Mouse (Mus musculus) cerebellum, adult 11 months (tissue): ENCODE results near the gene Nefh.

Source experiments
- DNase-seq: peaks from one replicate; pipeline ENCODE4 v3.0.0; 2022

Nefh gene

DNA sequence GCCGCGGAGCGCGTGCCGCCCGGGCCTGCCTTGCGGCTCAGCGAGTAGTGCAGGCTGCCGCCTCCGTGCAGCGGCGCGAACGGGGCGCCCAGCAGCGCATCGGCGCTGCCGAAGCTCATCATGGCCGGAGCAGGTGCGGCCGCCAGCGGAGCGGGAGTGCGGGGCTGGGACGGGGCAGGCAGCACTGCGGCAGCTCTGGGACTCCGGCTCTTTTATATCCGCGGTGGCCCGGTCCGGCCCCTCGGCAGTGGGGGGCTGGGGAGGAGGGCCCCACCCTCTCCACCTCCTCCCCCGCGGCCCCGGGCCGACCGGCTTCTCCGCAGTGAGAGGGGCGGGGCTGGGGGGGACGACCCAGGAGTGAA lies at the start of gene Nefh:
Gene Nefh (minus strand): TSS at position 252 of the 362 bp plus-strand sequence.
- no peak for DNase-seq

DNA sequence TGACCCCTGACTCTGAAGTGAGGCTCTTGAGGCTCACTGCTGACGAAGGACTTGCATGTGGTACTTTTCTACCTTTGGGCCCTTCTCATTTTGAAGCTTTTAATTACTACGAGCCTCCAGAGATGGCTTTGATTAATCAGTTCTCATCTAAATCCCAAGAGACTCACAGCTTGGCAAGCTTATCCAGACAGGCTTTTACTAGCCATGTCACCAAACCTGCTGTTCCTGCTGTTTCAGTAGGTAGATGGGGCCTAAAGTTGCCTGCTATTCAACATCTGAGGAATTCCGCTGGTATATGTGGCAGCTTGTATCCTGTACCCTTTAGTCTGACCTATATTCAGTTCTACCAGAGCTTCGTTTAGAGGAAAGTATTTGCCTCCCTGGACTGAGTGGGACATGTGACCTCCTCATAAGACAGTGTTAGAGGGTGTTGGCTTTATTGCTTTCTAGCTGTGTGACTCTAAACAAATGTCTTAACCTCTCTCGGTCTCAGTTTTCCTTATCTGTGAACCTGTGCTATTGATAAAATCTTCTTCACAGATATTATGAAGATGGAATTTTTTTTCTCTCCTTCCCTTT lies 48.8 kb upstream of the Nefh start:
- no peak for DNase-seq

DNA sequence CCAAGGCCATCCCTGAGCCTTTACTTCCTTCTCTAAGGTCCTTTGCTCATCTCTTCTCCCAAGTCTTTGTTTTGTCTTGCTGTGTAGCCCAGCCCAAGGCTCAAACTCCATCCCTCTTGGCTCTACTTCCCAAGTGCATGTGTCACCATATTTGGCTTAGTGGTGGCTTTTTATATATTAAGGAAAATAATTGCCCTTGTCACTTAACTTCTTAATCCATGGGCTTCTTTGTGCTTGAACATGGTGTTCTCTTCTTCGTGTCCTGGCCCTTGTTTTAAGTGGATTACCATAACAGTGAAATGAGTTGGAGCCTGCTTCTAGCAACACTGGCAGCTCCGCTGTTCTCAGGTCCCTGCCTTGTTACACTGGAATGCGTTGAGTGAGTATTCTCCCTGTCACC lies 47.8 kb upstream of the Nefh start:
- no peak for DNase-seq

DNA sequence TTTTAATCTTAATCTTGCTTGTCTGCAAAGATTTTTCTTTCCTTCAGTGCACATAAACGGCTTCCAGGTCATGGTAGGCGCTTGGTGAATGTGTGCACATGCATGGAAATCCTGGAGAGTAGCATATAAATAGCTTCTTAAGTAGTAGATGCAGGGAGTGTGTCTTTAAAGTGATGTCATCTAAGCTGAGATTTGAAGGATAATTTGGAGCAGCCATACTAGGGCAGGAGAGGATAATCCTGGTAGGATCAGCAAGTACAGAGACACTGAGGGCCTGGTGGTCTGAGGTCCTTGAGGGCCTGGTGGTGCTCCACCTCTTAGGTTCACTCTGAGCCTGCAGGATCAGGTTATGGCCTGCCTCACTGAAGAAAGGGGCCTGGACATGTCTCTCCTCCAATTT lies 44.6 kb upstream of the Nefh start:
- DNase-seq: no peak

DNA sequence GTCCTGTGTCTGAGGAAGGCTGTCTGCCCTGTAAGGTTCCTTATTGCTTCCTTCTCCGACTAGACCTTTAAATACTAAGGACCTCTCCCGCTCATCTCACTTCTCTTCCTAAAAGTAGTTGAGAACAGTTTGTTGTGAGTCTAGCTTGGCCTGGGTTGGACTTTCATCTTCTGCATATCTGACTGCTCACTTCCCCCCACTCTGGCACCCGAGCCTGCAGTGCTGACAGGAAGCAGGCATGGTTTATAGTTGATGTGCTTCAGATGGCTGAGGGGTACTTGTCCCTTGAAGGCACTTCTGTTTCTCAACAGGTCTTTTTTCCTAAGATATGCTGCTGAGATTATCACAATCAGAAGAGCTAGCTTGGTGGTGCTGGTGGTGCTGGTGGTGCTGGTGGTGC lies 41.3 kb upstream of the Nefh start:
- DNase-seq: no peak

DNA sequence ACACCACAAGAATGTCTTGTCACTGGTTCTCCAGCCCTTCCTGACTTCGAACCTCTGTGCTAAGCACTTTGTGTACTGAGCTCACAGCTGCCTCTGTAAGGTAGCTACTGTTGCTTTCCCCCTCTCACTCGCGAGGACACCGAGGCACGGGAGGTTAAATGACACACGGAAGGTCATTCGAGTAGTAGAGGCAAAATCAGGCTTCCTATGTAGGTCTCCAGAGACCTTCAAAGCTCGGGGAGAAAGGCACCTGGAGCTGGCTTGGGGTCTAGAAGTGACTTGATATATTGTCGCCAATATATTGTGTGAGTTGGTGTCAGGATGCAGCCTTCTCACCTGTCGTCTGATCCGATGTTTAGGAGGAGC lies 39.6 kb upstream of the Nefh start:
- DNase-seq: no peak

DNA sequence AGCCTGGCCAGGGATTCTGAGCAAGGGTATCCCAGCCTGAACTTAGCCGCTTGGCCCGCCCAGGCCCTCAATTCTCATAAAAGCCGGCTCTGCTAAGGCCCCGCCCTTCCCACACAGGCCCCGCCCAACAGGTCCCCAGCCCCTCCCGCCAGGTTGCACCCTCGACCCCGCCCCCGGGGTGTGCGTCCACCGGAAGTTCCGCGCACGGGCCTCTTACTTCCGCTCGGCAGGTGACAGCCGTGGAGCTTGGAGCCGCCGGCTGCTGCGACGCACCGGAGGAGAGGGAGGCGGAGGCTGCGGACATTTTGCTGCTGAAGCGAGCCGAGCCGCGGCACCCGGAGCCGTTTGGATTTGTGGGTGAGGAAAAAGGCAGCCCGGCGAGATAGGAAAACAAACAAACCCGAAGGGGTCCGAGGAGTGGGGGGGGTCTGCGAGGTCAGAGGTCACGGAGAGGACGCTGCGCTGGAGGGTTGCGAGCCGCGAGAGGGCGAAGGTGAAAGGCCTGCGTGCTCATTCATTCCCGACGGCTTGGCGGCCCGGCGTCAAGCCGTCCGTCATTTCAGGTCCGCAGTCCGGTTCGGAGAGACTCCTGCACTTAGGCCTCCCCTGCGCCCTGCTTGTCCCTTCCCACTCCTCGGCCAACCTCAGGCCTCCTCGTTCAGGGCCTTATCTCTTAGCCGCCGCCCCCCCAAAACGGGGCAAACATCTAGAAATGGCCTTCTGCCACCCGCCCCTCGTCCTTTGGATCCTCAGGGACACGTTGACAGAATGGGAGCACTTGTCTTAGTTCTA lies 39.0 kb upstream of the Nefh start, which contains the start of gene Ap1b1:
Gene Ap1b1 (plus strand): TSS at position 130 of the 792 bp plus-strand sequence.
- peak; percentile 87 for DNase-seq

DNA sequence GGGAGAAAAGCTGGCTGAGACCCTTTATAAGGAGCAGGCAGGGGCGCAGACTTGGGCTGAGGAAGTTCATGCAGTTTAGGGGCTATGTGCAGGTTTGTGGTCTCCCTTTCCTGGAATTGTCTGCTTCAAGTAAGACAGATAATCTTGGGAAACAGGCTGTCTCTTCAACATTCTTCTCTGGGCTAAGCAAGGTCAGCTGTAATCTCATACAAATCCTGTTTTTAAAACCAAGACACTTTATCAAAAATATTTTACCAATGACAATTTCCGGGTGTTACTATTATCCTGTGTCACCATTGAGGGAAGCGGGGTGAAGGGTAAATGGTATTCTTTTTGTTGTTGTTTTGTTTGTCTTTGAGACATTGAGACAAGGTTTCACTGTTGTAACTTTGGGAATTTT lies 36.9 kb upstream of the Nefh start:
- DNase-seq: no peak

DNA sequence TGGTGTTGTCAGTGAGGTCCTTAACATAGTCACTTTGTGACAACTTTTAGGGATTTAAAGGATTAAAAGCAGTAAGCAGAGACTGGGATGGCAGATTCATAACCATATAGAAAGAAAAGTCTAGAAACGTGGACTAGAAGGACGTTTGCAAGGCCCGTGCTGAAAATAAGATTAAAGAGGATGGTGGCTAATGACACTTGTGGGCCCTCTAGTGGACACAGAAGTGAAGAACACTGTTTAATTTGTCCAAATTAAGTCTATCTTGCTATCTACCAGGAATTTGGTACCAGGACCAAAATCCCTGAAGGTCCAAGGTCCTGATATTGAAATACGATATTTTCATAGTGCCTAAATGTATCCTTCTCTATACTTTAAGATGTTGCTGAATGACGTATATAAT lies 36.4 kb upstream of the Nefh start:
- peak; percentile 18 for DNase-seq

DNA sequence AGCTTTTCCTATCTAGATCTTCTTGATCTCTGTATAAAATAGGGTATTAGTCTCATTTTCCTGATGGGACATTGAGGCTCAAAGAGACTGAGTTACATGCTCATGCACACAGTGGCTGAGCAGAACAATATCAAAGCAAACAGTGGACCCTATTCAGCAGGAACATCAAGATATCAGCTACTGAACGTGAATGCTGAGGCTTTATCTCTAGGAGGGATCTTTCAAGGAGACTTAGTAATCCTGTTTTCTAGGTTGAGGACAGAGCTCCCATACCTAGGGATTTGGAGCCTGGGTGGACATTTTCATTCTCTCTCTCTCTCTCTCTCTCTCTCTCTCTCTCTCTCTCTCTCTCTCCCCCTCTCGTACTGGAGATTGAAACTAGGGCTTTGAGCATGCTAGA lies 35.7 kb upstream of the Nefh start:
- no peak for DNase-seq

DNA sequence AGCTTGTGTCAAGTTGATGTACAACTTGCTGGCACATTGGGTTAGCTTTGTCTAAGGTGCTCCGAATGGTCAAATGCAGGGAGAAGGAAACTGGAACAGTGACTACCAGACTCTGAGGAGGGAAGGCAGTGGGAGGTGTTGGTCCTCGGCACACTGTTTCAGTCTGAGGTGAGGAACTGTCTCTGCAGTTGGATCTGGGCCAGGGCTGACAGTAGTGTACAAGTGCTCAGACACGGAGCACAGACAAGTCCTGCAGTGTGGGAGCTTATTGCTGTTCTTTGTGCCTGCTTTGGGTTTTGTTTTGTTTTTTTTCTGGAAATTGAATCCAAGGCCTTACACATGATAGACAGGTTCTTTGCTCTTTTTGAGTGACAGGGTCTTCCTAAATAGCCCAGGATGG lies 35.1 kb upstream of the Nefh start:
- no peak for DNase-seq

DNA sequence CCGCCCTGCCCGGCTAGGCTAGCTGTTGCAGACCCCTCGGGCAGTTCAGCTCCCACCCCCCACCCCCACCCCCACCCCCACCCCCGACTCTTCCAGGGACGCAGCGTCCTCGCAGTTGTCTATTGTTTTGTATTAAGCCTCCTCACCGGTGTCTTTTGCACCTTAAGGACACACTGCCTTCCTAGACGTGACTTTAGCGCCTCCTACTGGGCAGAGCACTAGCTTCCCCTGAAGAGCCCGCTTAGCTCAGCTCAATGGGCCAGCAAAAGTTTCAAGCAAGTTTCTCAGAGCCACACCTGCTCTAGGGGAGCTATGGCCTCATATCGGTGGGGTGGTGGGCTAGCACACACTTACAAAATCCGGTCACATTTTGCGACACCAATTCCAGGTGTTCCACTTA lies 27.8 kb upstream of the Nefh start:
- DNase-seq: peak; percentile 49

DNA sequence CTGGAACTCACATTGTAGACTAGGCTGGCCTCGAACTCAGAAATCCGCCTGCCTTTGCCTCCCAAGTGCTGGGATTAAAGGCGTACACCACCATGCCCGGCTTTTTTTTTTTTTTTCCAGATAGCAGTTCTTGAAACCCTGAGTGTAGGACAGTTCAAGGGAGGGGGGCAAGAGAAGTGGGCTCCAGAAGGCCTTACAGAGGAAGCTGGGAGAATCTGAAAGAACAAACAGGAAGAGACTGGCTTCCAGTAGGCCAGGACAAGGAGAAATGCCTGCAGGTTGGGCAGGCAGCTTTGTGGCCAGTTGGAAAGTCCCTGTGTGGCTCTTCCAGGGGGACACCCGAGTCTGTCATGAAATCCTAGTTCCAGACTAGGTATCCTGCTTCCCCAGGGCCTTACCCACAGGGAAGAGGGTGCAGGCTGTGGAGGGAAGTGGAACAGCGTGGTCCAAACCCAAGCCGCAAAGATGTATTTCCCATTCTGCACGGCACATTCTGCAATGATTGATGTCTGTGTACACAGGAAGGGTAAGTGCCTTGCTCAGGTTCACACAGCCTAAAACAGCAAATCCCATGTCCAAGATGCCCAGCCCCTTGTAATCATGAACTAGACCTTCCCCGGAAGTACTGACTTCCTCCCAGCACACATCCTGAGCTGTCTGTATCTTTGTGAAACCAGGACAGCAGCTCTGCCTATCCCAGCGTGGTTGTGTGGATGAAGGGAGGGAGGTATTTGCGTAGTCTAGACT lies 26.7 kb upstream of the Nefh start:
- DNase-seq: no peak

DNA sequence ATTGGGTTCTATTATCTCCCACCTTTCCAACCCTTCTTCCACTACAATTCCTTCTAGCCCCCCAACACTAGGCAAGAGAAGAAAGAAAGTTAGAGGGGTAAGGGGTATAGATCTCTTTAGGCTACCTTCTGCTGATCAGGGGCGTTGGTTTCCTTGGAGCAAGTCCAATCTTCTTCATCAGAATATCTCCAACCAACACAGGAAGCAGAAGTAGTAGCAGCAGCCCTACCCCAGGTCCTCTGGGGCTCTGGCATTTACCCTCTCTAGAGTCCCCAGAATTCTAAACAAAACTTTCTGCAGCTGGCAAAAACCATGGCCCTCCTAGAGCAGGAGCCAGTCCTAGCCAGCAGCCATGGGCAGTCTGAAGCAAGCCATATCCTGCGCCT lies 26.0 kb upstream of the Nefh start:
- no peak for DNase-seq

DNA sequence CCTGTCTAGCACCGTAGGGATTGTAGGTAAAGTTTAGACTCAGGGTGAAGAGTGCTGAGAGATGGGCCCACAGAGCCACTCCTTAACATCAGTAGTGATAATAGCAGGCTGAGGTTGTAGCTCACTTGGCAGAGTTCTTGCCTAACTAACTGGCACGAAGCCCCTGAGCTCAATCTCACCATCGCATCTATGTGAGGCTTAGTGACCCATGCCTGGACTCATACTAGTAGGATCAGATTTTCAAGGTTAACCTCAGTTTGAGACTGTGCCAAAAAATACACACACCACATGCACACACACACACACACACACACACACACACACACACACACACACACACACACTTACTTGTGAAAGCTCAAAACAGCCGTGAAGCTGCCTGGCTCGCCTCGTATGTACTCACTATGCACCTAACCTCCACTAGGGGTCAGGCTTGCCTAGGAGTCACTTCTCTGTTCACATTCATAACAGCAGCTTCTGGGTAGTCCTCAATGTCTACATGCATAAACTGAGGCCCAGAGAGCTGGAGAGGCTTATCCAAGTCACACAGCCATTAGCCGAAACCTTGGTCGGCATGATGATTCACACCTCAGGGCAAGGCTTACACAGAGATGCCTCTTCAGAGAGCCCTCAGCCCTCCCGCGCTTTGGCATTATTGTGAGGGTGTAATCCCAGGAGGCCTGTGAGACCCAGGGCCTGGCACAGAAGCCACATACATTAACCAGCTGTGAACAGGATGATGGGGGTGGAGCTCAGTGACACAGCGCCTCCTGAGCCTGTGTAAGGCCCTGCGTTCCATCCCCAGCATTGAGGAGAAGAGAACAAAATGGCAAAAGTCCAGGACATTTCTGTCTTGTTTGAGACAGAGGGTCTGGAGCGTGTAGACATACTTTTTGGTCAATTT lies 25.4 kb upstream of the Nefh start:
- peak; percentile 35 for DNase-seq

DNA sequence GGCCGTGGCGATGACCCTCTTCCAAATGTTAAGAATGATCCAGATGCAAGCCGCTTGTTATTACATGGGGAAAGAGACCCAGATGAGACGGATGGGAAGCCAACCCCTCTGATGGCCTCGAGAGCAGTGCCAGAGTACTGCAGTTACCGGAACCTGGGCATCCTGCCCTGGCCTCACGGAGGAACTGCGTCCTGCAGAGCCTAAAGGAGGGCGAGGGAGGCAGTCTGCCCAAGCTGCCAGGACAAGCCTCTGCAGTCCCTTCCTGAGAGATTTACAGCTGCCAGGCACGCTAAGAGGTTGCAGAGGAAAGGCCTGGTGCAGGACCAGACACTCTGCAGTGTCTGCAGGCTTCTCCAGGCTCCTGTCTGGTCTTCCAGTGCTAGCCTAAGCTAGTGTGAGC lies 20.5 kb upstream of the Nefh start:
- peak; percentile 45 for DNase-seq

DNA sequence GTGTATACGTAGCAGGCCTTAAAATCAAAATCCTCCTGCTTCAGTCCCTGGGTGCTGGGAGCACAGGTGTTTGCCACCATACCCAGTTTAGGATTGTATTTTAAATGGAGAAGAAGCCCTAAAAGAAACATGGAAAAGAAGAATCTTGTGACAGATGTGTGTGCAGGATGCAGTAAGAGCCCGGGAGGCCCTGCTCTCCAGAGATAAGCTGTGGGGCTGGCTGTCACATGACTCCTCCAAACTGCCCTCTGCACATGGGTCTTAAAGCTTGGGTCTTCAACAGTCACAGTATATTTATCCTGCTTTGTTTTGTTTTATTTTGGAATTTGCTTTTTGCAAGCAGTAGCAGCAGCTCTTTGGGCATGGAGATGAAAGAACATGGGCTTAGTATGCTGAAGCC lies 19.7 kb upstream of the Nefh start:
- DNase-seq: no peak

DNA sequence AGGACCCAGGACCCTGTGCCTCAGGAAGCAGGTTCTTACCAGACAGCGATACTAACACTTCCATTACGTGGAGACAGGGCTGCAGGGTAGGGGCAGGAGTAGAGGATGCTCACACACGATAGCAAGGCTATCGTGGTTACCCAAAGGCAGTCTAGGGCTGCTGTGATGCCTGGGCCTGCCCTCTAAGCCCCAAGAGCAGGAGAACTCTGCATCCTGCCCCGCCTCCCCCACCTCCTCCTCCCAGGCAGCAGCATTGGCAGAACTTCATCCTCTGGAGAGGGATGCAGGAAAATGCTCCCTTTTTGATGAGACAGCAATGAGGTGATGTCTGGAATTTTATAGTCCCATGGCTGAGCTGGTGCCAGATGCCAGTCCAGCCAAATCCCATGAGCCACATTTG lies 19.0 kb upstream of the Nefh start:
- DNase-seq: no peak

DNA sequence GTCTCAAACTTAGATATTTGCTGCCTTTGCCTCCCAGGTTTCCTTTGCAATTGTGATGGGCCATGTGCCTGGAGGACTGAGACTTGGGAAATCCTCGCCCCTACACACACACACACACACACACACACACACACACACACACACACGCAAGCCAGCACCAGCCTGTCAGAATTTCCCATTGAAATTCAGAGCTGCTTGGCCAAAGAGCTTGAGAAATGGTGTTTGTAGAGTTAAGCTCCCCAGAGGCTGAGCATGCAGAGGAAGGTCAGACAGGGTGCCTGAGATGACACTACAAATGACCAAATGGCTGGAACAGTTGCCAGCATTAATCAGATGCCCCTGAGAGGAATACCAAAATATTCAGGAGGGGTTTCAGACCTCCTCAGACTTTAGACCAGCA lies 18.5 kb upstream of the Nefh start:
- no peak for DNase-seq

DNA sequence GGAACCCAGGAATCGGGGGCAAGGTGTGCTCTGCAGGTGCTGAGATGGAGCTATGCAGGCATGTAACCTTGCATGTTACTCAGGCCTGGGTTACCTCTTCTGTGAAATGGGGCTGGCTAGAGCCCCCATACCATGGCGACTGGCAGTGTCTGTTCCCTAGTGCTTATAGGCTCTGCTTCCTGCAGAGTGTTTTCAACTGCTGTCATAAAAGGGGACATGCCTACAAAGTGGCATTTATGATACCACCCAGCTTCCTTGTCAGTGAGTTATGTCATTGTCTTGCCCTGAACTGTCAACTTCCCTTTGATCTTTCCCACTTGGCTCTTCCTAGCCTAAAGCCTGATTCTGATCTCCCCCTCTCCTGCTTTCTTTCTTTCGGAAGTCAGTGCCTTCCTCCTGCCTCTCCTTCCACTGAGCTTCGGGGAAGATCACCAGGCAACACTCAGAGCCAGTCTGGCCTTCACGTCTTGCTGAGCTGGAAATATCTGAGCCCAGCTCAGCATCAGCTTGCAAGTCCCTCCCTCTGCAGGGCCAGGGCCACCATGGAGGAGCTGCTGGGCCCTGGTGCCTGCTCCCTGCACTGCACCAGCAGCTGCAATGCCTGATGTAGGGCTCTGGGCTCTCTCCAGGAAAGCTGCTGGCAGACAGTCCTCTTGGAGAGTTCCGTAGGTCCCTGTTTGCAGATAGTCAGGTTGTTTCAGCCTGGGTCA lies 15.4 kb upstream of the Nefh start:
- no peak for DNase-seq

DNA sequence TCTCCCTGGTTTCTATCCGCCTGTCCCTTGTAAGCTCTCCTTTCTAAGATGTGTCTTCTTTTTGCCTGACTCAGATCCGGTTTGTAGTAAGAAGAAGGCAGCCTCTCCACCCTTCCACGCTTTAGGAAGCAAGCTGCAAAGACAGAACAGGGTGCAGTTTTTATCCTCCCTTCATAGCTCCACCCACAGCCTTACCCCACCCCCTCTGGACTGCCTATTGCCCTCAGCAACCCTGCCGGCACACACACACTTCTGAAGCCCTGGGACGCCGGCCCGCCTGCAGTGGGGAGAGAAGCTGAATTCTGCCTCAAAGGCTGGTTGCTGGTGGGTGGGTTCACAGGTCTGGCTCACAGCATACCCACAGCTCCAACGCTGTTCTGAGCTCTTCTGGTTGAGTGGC lies 6.1 kb upstream of the Nefh start:
- no peak for DNase-seq

DNA sequence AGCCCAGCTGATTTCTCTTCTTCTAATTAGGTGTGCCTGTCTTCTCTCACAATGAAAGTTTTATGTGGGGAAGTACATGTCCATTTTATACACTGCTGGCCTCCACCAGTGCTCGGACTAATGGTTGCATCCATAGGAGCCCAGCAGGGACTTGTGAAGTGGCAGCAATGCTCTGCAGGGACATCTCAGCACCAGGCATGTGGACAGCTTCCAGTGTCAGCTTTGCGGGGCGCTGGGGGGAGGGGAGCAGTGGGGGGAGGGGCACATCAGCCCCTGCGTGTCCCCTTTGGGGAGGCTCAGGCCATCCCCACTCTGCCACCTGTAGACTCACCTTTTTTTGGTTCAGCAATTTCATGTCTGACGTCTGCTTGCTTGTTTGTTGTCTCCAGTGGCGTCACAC lies 5.5 kb upstream of the Nefh start:
- DNase-seq: no peak
